Comparison of ENCODE assay signal across 29 mouse cellular contexts in the genomic region with DNA sequence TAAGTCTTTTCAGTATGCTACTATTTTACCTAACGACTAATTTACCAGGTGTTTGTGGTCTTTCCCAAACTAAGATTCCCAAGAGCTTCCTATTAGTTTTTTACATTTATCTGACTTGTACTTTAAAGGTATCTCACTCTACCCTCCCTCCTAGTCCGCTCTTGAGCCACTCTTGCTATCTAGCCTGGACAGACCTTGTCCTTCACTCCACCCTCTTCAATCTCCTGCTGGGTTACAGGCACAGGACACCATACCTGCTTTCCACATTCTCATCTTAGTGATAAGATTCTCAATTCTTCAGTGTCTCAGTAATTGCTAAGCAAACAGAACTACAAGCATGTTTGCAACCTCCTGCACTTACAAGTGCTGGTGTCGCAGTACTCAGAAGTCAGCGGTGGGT. TPM values are rescaled to one million over a fixed set of nuclear protein-coding genes. Genes with fewer than 3 reads are reported as not detected.
"Had no signal": no experiment of that assay in that cellular context is flagged by ENCODE, and none has a peak within 500 bp of the region (broad histone marks: within the 10 kb centered on the region; RNA-seq: fewer than 3 reads in every experiment).

No protein-coding gene starts in this region.

- DNase-seq: gastrocnemius, adult 2 months; gastrocnemius, postnatal 10 days; gastrocnemius, postnatal 25 days; heart, adult 2 months; heart, postnatal 14 days; heart, postnatal 36 days; kidney, adult 11 months; kidney, adult 2 months; kidney, adult 9 months; kidney, postnatal 14 days; kidney, postnatal 36 days; layer of hippocampus, adult 9-11 months; layer of hippocampus, postnatal 36 days; left cerebral cortex, postnatal 4 days had no signal

- H3K4me1 ChIP-seq: heart, embryonic 12.5 days had no signal

- H3K4me3 ChIP-seq: gastrocnemius, adult 2 months; heart, adult 2 months; heart, embryonic 12.5 days; hindbrain, embryonic 10.5 days; hindbrain, embryonic 12.5 days; intestine, embryonic 15.5 days; kidney, embryonic 15.5 days; limb, embryonic 13.5 days; limb, embryonic 15.5 days had no signal

- H3K27ac ChIP-seq: gastrocnemius, adult 2 months; heart, adult 2 months; hindbrain, embryonic 10.5 days; hindbrain, embryonic 12.5 days; hindbrain, embryonic 14.5 days; intestine, embryonic 15.5 days; kidney, embryonic 15.5 days; kidney, postnatal 0 days; limb, embryonic 13.5 days; limb, embryonic 15.5 days had no signal

- ATAC-seq: forebrain, embryonic 16.5 days; hindbrain, embryonic 16.5 days; inflammation-experienced regulatory T-cells, adult 6 months; intestine, embryonic 15.5 days had no signal

- H3K4me2 ChIP-seq: heart, embryonic 12.5 days; hindbrain, embryonic 12.5 days; hindbrain, embryonic 14.5 days; intestine, embryonic 15.5 days; kidney, embryonic 15.5 days; limb, embryonic 13.5 days; limb, embryonic 15.5 days had no signal

- H3K9ac ChIP-seq: heart, embryonic 12.5 days; hindbrain, embryonic 12.5 days; hindbrain, embryonic 14.5 days; intestine, embryonic 15.5 days; kidney, embryonic 15.5 days; limb, embryonic 13.5 days; limb, embryonic 15.5 days had no signal

- H3K27me3 ChIP-seq: heart, embryonic 12.5 days; hindbrain, embryonic 12.5 days; intestine, embryonic 15.5 days; kidney, embryonic 15.5 days; limb, embryonic 13.5 days; limb, embryonic 15.5 days had no signal

- H3K9me3 ChIP-seq: heart, embryonic 12.5 days; hindbrain, embryonic 10.5 days; hindbrain, embryonic 12.5 days; intestine, embryonic 15.5 days; kidney, embryonic 15.5 days; limb, embryonic 13.5 days; limb, embryonic 15.5 days had no signal

RNA-seq across cellular contexts. Expression of gene Zbed6, which starts 57.5 kb away (rescaled TPM):
- polyA plus RNA-seq: forebrain, embryonic 16.5 days; heart, embryonic 12.5 days; heart, embryonic 14.5 days; heart, embryonic 16.5 days; hindbrain, embryonic 10.5 days; hindbrain, embryonic 12.5 days; hindbrain, embryonic 14.5 days; hindbrain, embryonic 16.5 days; inflammation-experienced regulatory T-cells, adult 6 months; intestine, embryonic 15.5 days; kidney, embryonic 15.5 days; kidney, postnatal 0 days; limb, embryonic 11.5 days; limb, embryonic 13.5 days; limb, embryonic 15.5 days had no signal
